Comparison of ENCODE assay signal across 9 mouse cellular contexts in genomic region chr10:82876076-82876796, GRCm38 (mm10). TPM values are rescaled to one million over a fixed set of nuclear protein-coding genes. Genes with fewer than 3 reads are reported as not detected.
DNase-seq lines count a peak whose midpoint lies in the region; ATAC-seq and TF ChIP-seq lines count a peak whose summit lies in the region.
"Had no signal": no experiment of that assay in that cellular context is flagged by ENCODE, and none has a peak within 500 bp of the region (broad histone marks: within the 10 kb centered on the region; RNA-seq: fewer than 3 reads in every experiment).

No protein-coding gene starts in this region.

- H3K27ac ChIP-seq in limb, embryonic 15.5 days: no peak overlapping the region
- H3K27ac ChIP-seq in limb, embryonic 10.5 days: no peak overlapping the region
- no peak overlapping the region for H3K27ac ChIP-seq in liver, postnatal 0 days (ENCODE audit: low read depth)
- H3K27ac ChIP-seq: limb, embryonic 13.5 days had no signal

- H3K36me3 ChIP-seq in limb, embryonic 15.5 days: peaks cover 49% of the 10 kb centered on the region
- H3K36me3 ChIP-seq in limb, embryonic 10.5 days: peaks cover 91% of the 10 kb centered on the region
- H3K36me3 ChIP-seq in liver, postnatal 0 days (replicated peaks; ENCODE audit: insufficient read depth, low read length): peaks cover 69% of the 10 kb centered on the region

- 76% methylated on average over 16 of the region's 16 CpGs for WGBS in limb, embryonic 15.5 days
- 88% methylated on average over 16 of the region's 16 CpGs for WGBS in limb, embryonic 10.5 days
- WGBS in liver, postnatal 0 days (ENCODE audit: insufficient replicate concordance): 71% methylated on average over 16 of the region's 16 CpGs

- H3K4me2 ChIP-seq in limb, embryonic 15.5 days: no peak overlapping the region
- no peak overlapping the region for H3K4me2 ChIP-seq in liver, postnatal 0 days (ENCODE audit: low read depth, low read length)
- H3K4me2 ChIP-seq: limb, embryonic 13.5 days had no signal

- H3K4me1 ChIP-seq in limb, embryonic 15.5 days: peaks cover 5% of the 10 kb centered on the region; the same call in 1 of the 2 replicates
- H3K4me1 ChIP-seq in limb, embryonic 10.5 days: peaks cover 5% of the 10 kb centered on the region; the same call in 1 of the 2 replicates
- H3K4me1 ChIP-seq in liver, postnatal 0 days (ENCODE audit: insufficient read depth): peaks cover 7% of the 10 kb centered on the region; the same call in 1 of the 2 replicates

- no peak overlapping the region for H3K9ac ChIP-seq in limb, embryonic 15.5 days
- no peak overlapping the region for H3K9ac ChIP-seq in liver, postnatal 0 days (replicated peaks)
- H3K9ac ChIP-seq: limb, embryonic 13.5 days had no signal

- H3K4me3 ChIP-seq in limb, embryonic 15.5 days: no peak overlapping the region
- no peak overlapping the region for H3K4me3 ChIP-seq in limb, embryonic 10.5 days
- no peak overlapping the region for H3K4me3 ChIP-seq in liver, postnatal 0 days (ENCODE audit: low read depth, low read length)
- H3K4me3 ChIP-seq: limb, embryonic 13.5 days had no signal

- TF ChIP-seq CTCF in liver, postnatal 0 days (IDR thresholded peaks at IDR 0.05; ENCODE audit: low read depth): peak; percentile 56

- H3K9me3 ChIP-seq in limb, embryonic 15.5 days: no peaks in the 10 kb centered on the region
- H3K9me3 ChIP-seq in limb, embryonic 10.5 days (replicated peaks): no peaks in the 10 kb centered on the region
- no peaks in the 10 kb centered on the region for H3K9me3 ChIP-seq in liver, postnatal 0 days (ENCODE audit: low read length)
- H3K9me3 ChIP-seq: limb, embryonic 13.5 days had no signal

- peak; percentile 65 for DNase-seq in adrenal gland, postnatal 14 days
- no peak for DNase-seq in adrenal gland, adult 18-20 months (ENCODE audit: low spot score in 2 of 2)
- no peak for DNase-seq in limb, embryonic 10.5 days (ENCODE audit: low spot score)
- no peak for DNase-seq in liver, postnatal 0 days
- no peak for DNase-seq in urinary bladder, postnatal 4 days (ENCODE audit: low spot score in 2 of 2)

- no peaks in the 10 kb centered on the region for H3K27me3 ChIP-seq in limb, embryonic 15.5 days
- H3K27me3 ChIP-seq in limb, embryonic 10.5 days (ENCODE audit: low read depth, poor library complexity, severe bottlenecking): no peaks in the 10 kb centered on the region
- no peaks in the 10 kb centered on the region for H3K27me3 ChIP-seq in liver, postnatal 0 days (ENCODE audit: insufficient read depth, low read length)
- H3K27me3 ChIP-seq: limb, embryonic 13.5 days had no signal

- no peak for TF ChIP-seq EP300 in liver, postnatal 0 days (IDR thresholded peaks at IDR 0.05; ENCODE audit: low read depth)

- ATAC-seq in limb, embryonic 15.5 days (ENCODE audit: insufficient number of reproducible peaks, low FRiP score, low TSS enrichment, low read depth): 0 out of 2 replicates have a peak, but pooled peaks have one; percentile 14
- peak; percentile 76 for ATAC-seq in common myeloid progenitor, adult 5-6 weeks (replicated peaks; ENCODE audit: low read depth, poor library complexity, severe bottlenecking)
- peak; percentile 75 for ATAC-seq in liver, postnatal 0 days
- no peak for ATAC-seq in monocyte, adult 5-6 weeks (replicated peaks; ENCODE audit: insufficient number of reproducible peaks, low FRiP score, low TSS enrichment, poor library complexity, severe bottlenecking)

RNA-seq across cellular contexts. Expression of gene Eid3, which starts 9.8 kb away (rescaled TPM):
- 2.3 and 3.0 TPM in 2 replicates for total RNA-seq in adrenal gland, postnatal 14 days (2021)
- 1 to 10 TPM; 1.4 to 2.0 TPM for total RNA-seq in adrenal gland, adult 18-20 months (2021)
- polyA plus RNA-seq in limb, embryonic 15.5 days (2015; fragmentation: Nextera tagmentation; extraction: Ambion mirVana): 0.12 TPM in 1 of 2 replicates, not detected in the other
- 0.56 and 0.63 TPM in 2 replicates for polyA plus RNA-seq in limb, embryonic 10.5 days (2016; fragmentation: Nextera tagmentation; extraction: Ambion mirVana)
- 3.3 and 3.6 TPM in 2 replicates for total RNA-seq in common myeloid progenitor, adult 5-6 weeks (2017)
- 0.15 TPM in 1 of 2 replicates, not detected in the other for polyA plus RNA-seq in liver, postnatal 0 days (2015; fragmentation: Nextera tagmentation; extraction: Ambion mirVana)
- 9.6 to 18.2 TPM (median 16.2 TPM) in 3 replicates for total RNA-seq in monocyte, adult 5-6 weeks (2017)

RNA-seq across cellular contexts. Expression of gene Txnrd1, which starts 42.5 kb away (rescaled TPM):
- 106 and 115 TPM in 2 replicates for total RNA-seq in adrenal gland, postnatal 14 days (2021)
- 100 to 1,000 TPM in 1 of 2 experiments, 10 to 100 TPM in 1; 86.4 to 142 TPM for total RNA-seq in adrenal gland, adult 18-20 months (2021)
- 61.1 and 68.8 TPM in 2 replicates for polyA plus RNA-seq in limb, embryonic 15.5 days (2015; fragmentation: Nextera tagmentation; extraction: Ambion mirVana)
- polyA plus RNA-seq in limb, embryonic 10.5 days (2016; fragmentation: Nextera tagmentation; extraction: Ambion mirVana): 168 and 183 TPM in 2 replicates
- 114 and 119 TPM in 2 replicates for total RNA-seq in common myeloid progenitor, adult 5-6 weeks (2017)
- polyA plus RNA-seq in liver, postnatal 0 days (2015; fragmentation: Nextera tagmentation; extraction: Ambion mirVana): 26.7 and 28.1 TPM in 2 replicates
- 68.5 to 96.1 TPM (median 73.4 TPM) in 3 replicates for total RNA-seq in monocyte, adult 5-6 weeks (2017)
